Mouse (Mus musculus) liver, embryonic 14.5 days (tissue): ENCODE results near the gene Sh3pxd2b.

Experiments used
- CTCF ChIP-seq: IDR thresholded peaks from 2 replicates; pipeline ENCODE4 v1.5.1; 2016; ENCODE audit warnings: antibody characterized with exemption, low read depth, control low read depth
- EP300 ChIP-seq: IDR thresholded peaks from 2 replicates; pipeline ENCODE4 v1.6.1; 2016; ENCODE audit warnings: antibody characterized with exemption, low read depth

DNA sequence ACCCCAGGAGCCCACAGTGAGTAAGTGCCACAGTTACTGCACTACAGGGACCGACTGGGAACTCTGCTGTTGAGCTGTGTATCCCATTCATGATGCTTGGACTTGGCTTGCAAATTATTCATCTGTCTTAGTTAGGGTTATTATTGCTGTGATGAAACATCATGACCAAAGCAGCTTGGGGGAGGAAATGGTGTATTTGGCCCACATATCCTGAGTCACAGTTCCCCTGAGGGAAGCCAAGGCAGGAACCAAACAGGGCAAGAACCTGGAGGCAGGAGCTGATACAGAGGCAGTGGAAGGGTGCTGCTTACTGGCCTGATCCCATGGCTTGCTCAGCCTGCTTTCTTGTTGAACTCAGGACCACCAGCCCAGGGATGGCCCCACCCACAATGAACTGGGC lies 7.8 kb downstream of the Sh3pxd2b start:
- TF ChIP-seq EP300 (no peak), CTCF (no peak)
